Mouse (Mus musculus) intestine, postnatal 0 days (tissue): ENCODE measurements around the gene Rimbp2. TPM values are rescaled to one million over a fixed set of nuclear protein-coding genes. Genes with fewer than 3 reads are reported as not detected.

Experiments used
- ATAC-seq: fragments of 200-750 bp; cut with Nextera tagmentation; 2 replicates; pipeline ENCODE4 v1.8.0; 2017; ENCODE audit warnings: mild to moderate bottlenecking, moderate TSS enrichment, moderate library complexity
- H3K27ac ChIP-seq: fragments of 300-500 bp; sonication (generic); 2 replicates; pipeline ENCODE4 v1.5.1; 2014; ENCODE audit warnings: mild to moderate bottlenecking, low read depth, low read length, moderate library complexity
- H3K27me3 ChIP-seq: fragments of 300-500 bp; sonication (generic); replicated peaks from 2 replicates; pipeline ENCODE4 v1.6.1; 2014; ENCODE audit warnings: low read length, mixed read lengths; ENCODE audit not compliant: control insufficient read depth, insufficient read depth
- H3K36me3 ChIP-seq: fragments of 300-500 bp; sonication (generic); 2 replicates; pipeline ENCODE4 v1.6.1; 2014; ENCODE audit warnings: mild to moderate bottlenecking, moderate library complexity; ENCODE audit not compliant: control insufficient read depth, insufficient read depth
- H3K4me1 ChIP-seq: fragments of 300-500 bp; sonication (generic); replicated peaks from 2 replicates; pipeline ENCODE4 v1.6.1; 2014; ENCODE audit warnings: antibody characterized with exemption, low read length, mixed read lengths; ENCODE audit not compliant: control insufficient read depth, insufficient read depth
- H3K4me2 ChIP-seq: fragments of 300-500 bp; sonication (generic); replicated peaks from 2 replicates; pipeline ENCODE4 v1.6.1; 2014; ENCODE audit warnings: low read depth, mild to moderate bottlenecking, moderate library complexity
- H3K4me3 ChIP-seq: fragments of 300-500 bp; sonication (generic); 2 replicates; pipeline ENCODE4 v1.5.1; 2014; ENCODE audit warnings: low read depth, low read length
- H3K9ac ChIP-seq: fragments of 300-500 bp; sonication (generic); 2 replicates; pipeline ENCODE4 v1.6.1; 2014; ENCODE audit warnings: mild to moderate bottlenecking, low read depth, low read length
- H3K9me3 ChIP-seq: fragments of 300-500 bp; sonication (generic); 2 replicates; pipeline ENCODE4 v1.6.1; 2016; ENCODE audit warnings: mixed run types; ENCODE audit not compliant: control insufficient read depth
- CTCF ChIP-seq: sonication (generic); IDR thresholded peaks from 2 replicates; pipeline ENCODE4 v1.5.1; 2016; ENCODE audit warnings: low read depth, mild to moderate bottlenecking, control low read depth, antibody characterized with exemption, moderate library complexity
- WGBS: fragments of 180-500 bp; shearing (Covaris S2); extraction: QIAGEN DNeasy Blood & Tissue Kit; methylation state at CpG from one replicate; pipeline ENCODE4 v1.1.7; 2014; 5-methylcytosine and 5-hydroxymethylcytosine counted together
- polyA plus RNA-seq: library from polyadenylated mRNA; unstranded; fragments of >200 nt; fragmentation: Nextera tagmentation; extraction: Ambion mirVana; gene quantifications from 2 replicates; pipeline ENCODE4 v1.2.1, GENCODE M21; 2015

Gene Rimbp2
- polyA plus RNA-seq, 1 experiment from 2014 or later: 0.13 TPM

DNA sequence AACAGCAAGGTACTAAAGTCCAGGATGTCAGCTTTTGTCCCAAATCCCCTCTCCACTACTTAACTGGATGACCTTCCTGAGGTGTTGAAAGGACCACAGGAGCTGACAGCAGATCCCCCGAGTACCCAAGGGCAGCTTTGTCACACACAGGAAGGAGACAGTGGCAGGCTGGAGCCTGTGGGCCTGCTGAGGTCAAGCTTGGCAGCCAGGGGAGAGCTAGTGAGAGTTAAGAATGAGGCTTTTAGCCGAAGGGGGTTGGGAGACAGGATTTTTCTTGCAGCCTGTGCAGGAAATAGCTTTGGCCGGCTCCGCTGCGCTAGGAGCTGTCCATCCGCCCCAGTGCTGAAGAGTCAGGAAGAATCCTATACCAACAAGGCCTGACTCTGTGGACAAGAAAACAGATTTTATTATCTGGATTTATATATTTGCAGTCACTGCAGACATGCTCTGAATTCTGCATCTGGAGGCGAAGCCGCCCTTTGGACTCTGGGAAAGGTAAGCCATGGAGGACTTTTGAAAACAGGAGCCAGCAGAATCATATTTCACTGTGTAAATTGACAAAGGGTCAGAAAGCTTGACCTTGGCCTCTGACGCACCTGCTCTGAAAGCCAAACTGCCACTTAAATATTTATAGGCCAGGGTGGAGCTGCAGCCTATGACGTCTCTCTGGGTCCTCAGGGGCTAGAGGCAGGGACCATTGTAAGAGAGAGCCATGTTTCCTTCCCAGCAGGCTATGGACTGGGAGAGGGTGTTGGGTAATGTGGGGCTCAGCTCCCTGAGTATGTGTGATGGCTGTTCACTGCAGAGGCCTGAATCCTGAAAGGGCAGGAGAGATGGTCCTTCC lies 35.9 kb downstream of the Rimbp2 start:
- no peaks in the 10 kb centered on the region for H3K27me3 ChIP-seq
- ATAC-seq: no peak
- H3K36me3 ChIP-seq: no peaks in the 10 kb centered on the region
- H3K4me2 ChIP-seq: no peak overlapping the region
- no peak for TF ChIP-seq CTCF
- H3K9me3 ChIP-seq: no peaks in the 10 kb centered on the region
- no peak overlapping the region for H3K9ac ChIP-seq
- H3K4me1 ChIP-seq: no peaks in the 10 kb centered on the region
- 5% methylated on average over 10 of the region's 10 CpGs for WGBS
- H3K27ac ChIP-seq: no peak overlapping the region
- no peak overlapping the region for H3K4me3 ChIP-seq

DNA sequence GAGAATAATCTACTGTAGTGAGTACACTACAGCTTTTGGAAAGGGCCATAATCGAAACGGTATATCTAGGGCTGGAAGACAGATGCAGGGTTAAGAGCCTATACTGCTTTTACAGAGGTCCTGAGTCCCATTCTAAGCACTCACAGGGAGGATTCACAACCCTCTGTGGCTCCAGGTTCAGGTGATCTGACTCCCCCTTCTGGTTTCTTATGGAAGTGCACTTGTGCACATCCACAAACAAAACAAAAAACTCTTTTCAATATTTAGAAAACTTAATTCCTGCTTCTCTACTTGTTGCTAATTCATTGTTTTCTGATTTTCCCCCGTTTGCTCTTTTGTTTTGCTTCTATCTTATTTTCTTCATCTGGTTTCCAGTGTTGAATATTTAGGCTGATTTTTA lies 39.5 kb downstream of the Rimbp2 start:
- no peak overlapping the region for H3K4me3 ChIP-seq
- 77% methylated on average over 3 of the region's 3 CpGs for WGBS
- H3K27me3 ChIP-seq: no peaks in the 10 kb centered on the region
- no peaks in the 10 kb centered on the region for H3K9me3 ChIP-seq
- no peak overlapping the region for H3K9ac ChIP-seq
- H3K4me1 ChIP-seq: no peaks in the 10 kb centered on the region
- no peak overlapping the region for H3K4me2 ChIP-seq
- no peak overlapping the region for H3K27ac ChIP-seq
- ATAC-seq: no peak
- TF ChIP-seq CTCF: 0 out of 2 replicates have a peak, but pooled peaks have one; percentile 2
- no peaks in the 10 kb centered on the region for H3K36me3 ChIP-seq

DNA sequence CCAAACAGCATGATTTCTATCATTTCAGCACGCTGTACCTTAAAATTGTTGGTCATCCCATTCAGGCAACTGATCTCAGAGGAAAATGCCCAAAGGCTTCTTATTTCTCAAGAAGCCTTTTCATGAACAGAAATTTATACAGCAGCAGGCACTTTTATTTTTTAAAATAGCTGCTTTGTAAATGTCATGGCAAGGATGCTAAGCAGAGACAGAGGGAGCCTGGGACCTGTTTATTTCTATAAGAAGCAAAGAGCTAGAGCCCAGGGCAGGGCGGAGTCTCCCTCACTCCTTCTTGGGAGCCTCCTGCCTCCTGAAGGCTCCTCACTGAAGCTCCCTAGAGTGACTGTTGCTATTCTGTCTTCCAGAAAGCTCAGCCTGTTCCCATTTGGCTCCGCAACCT lies 40.9 kb downstream of the Rimbp2 start:
- Histone ChIP-seq H3K4me3 (no peak overlapping the region), H3K36me3 (no peaks in the 10 kb centered on the region), H3K27ac (no peak overlapping the region), H3K4me2 (no peak overlapping the region), H3K4me1 (no peaks in the 10 kb centered on the region), H3K9ac (no peak overlapping the region), H3K9me3 (no peaks in the 10 kb centered on the region), H3K27me3 (no peaks in the 10 kb centered on the region)
- no peak for TF ChIP-seq CTCF
- WGBS: 89% methylated on average over 3 of the region's 3 CpGs
- no peak for ATAC-seq

DNA sequence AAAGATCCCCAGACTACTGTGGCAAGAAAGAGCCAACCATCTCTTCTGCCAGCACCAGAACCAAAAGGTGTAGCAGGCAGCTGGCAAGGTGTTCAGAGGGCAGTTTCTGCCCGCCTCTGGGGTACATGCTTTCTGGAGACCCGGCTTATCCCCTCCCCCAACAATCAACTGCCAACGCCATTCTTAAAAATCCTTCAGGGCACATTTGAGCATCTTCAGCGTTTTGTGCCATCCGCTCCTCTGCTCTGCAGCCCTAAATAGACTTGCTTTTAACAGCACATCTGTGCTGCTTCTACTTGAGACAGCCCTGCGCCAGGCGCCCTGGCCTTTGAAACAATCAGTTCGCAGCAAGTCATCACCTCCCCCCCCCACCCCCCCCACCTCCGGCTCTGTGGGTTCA lies 41.7 kb downstream of the Rimbp2 start:
- Histone ChIP-seq H3K36me3 (no peaks in the 10 kb centered on the region), H3K27me3 (no peaks in the 10 kb centered on the region), H3K9me3 (no peaks in the 10 kb centered on the region), H3K4me3 (no peak overlapping the region), H3K27ac (no peak overlapping the region), H3K4me2 (no peak overlapping the region), H3K4me1 (no peaks in the 10 kb centered on the region), H3K9ac (no peak overlapping the region)
- no peak for ATAC-seq
- 86% methylated on average over 8 of the region's 9 CpGs for WGBS
- TF ChIP-seq CTCF: no peak

DNA sequence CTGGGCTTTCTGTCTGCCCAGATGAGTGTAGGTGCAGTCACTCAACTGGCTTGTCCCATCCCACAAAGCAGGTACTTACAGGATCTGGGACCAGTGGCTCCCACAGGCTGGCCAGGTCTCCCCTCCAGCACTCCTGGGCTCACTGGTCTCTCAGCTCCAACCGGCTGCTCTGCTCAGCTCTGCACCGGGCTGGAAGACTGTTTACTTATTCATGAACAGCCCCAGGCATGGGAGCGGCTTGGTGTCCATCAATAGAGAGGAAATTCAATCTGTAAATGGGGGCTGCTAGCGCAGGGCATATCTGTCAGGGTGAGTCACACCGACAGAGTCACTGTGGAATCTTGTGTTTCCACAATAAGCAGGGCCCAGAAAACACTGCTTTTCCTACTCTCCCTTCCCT lies 49.2 kb downstream of the Rimbp2 start:
- TF ChIP-seq CTCF: no peak
- Histone ChIP-seq H3K4me3 (no peak overlapping the region), H3K36me3 (no peaks in the 10 kb centered on the region), H3K9me3 (no peaks in the 10 kb centered on the region), H3K27ac (no peak overlapping the region), H3K4me2 (no peak overlapping the region), H3K4me1 (no peaks in the 10 kb centered on the region), H3K9ac (no peak overlapping the region), H3K27me3 (no peaks in the 10 kb centered on the region)
- WGBS: 5% methylated on average over 5 of the region's 5 CpGs
- no peak for ATAC-seq

DNA sequence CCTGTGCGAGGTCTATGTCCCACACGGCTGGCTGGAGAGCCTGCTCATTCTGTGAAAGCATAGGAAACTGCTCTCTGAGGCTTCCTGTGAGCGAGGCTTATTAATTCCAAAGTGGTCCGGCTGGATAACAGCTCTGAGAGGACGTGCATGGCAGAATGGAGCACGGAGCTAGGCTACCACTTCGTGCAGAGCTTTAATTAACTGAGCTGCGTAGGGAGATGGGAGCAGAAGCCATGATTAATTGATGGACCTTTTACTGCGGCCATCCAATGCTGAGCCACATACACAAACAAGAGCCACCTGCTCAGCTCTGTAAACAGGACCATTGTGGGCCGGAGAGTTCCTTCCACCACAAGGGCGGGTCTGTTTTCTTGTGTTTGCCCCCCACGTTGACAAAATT lies 50.2 kb downstream of the Rimbp2 start:
- no peaks in the 10 kb centered on the region for H3K36me3 ChIP-seq
- no peak for ATAC-seq
- H3K4me3 ChIP-seq: no peak overlapping the region
- WGBS: 51% methylated on average over 12 of the region's 12 CpGs
- H3K9ac ChIP-seq: no peak overlapping the region
- no peaks in the 10 kb centered on the region for H3K9me3 ChIP-seq
- no peak overlapping the region for H3K27ac ChIP-seq
- H3K4me2 ChIP-seq: no peak overlapping the region
- no peaks in the 10 kb centered on the region for H3K4me1 ChIP-seq
- no peak for TF ChIP-seq CTCF
- H3K27me3 ChIP-seq: no peaks in the 10 kb centered on the region

DNA sequence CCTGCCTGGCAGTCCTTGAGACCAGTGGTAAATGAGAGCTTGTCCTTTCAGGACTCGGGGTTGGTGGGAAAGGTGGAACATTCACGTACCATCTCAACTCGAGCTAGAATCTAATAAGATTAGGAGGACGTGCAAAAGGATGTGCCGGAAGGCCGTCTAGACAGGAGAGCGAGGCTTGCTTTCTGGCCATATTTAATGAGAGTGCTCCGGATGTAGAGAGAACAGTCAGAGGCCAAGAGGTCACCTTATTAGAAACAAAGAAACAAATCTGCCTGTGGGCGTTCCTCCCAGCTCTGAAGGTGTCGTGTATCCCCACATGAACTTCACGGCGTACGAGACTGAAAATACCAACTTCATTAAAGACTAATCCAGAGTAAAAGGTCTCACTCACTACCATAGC lies 53.3 kb downstream of the Rimbp2 start:
- H3K9ac ChIP-seq: no peak overlapping the region
- H3K27ac ChIP-seq: no peak overlapping the region
- no peaks in the 10 kb centered on the region for H3K4me1 ChIP-seq
- H3K4me3 ChIP-seq: no peak overlapping the region
- no peak for ATAC-seq
- H3K27me3 ChIP-seq: no peaks in the 10 kb centered on the region
- no peaks in the 10 kb centered on the region for H3K9me3 ChIP-seq
- H3K36me3 ChIP-seq: no peaks in the 10 kb centered on the region
- H3K4me2 ChIP-seq: no peak overlapping the region
- no peak for TF ChIP-seq CTCF
- WGBS: 60% methylated on average over 13 of the region's 13 CpGs
